Mouse (Mus musculus) brain, embryonic 14.5 days (tissue): ENCODE measurements around the gene Wwox.

Source experiments
- CTCF ChIP-seq: fragments of 200-500 bp; IDR thresholded peaks from 2 replicates; pipeline ENCODE4 v1.5.1; 2012; ENCODE audit warnings: inconsistent platforms, mild to moderate bottlenecking, moderate library complexity, borderline replicate concordance; ENCODE audit not compliant: insufficient read depth, insufficient read length; ENCODE audit errors: extremely low read depth
- POLR2A ChIP-seq: fragments of 200-500 bp; IDR thresholded peaks from 2 replicates; pipeline ENCODE4 v1.6.1; 2012; ENCODE audit warnings: mild to moderate bottlenecking, inconsistent platforms, borderline replicate concordance; ENCODE audit not compliant: poor library complexity, insufficient read depth, insufficient read length, severe bottlenecking; ENCODE audit errors: extremely low read depth

DNA sequence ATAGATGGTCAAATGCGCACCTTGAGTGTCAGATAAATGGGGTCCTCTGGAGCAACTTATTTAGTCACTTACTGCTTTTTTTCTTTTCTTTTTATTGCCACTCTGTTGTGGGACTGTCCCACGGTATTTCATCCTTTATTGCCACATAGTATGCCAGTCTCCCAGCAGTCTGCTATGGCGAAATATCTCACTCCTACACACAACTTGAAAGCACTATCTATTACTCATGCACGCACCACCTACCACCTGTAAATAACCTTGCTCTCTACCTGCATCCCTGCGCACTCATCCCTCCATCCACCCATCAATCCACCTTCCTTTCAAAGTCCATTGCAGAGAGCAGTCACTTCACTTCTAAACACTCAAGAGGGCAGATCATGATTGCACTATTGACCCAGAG is 687.2 kb downstream of the Wwox start:
- TF ChIP-seq POLR2A (no peak), CTCF (no peak)
